Mouse (Mus musculus) lung, postnatal 10 days (tissue): Measurements from ENCODE around the gene Gm3696.
"Not testable (repeated sequence)": the region's sequence is repeated elsewhere in the genome, so short reads cannot be mapped to it uniquely, and the experiment has no call there.

Experiments used
- DNase-seq: peaks from one replicate; pipeline ENCODE4 v3.0.0; 2021

Gm3696 gene

GRCm38 (mm10) chr14:7100521-7100920, at the start of gene Gm3696:
Gene Gm3696, minus strand, starts transcription at chr14:7100621.
- DNase-seq, result not testable (repeated sequence)

DNA sequence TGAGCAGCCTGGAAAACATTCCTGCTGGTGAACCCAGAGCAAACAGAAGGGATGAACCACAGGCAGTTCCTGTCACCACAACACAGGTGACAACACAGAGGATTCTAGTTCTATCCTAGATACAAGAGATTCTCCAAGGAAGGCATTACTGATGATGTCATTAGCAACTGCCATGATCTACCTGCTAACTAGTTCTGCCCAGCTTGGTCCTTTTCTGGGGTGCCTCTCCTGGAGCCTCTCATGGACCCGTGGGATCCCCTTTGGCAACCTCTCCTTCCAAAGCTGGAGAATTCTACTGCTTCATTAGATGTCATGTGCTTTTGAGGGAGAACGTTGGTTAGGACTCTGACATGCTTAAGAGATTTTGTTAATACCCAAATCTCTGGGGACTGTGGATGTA, 24.9 kb upstream of the Gm3696 start, which contains the start of gene Gm6676:
Gm6676 (minus strand) TSS at position 101 of the 400 bp plus-strand sequence.
- not testable (repeated sequence) for DNase-seq

GRCm38 (mm10) chr14:7105124-7105802, 4.8 kb upstream of the Gm3696 start:
- peak; percentile 0 for DNase-seq

GRCm38 (mm10) chr14:7044870-7045269, 55.6 kb downstream of the Gm3696 start, which contains the start of gene Gm3685:
Gene Gm3685, minus strand, starts transcription at chr14:7044970.
- DNase-seq, result not testable (repeated sequence)
